Mouse (Mus musculus) embryonic facial prominence, embryonic 11.5 days (tissue): Measurements from ENCODE around the gene Spata9. TPM values are rescaled to one million over a fixed set of nuclear protein-coding genes. Genes with fewer than 3 reads are reported as not detected.

Experiments
- ATAC-seq: fragments of 200-750 bp; cut with Nextera tagmentation; replicated peaks from 2 replicates; pipeline ENCODE4 v1.8.0; 2017; ENCODE audit warnings: low read depth; ENCODE audit not compliant: insufficient number of reproducible peaks, low FRiP score, low TSS enrichment
- DNase-seq: peaks from one replicate; pipeline ENCODE4 v3.0.0-alpha.2; 2015; ENCODE audit warnings: low spot score
- H3K27ac ChIP-seq: fragments of 300-500 bp; sonication (generic); replicated peaks from 2 replicates; pipeline ENCODE4 v1.5.1; 2014; ENCODE audit warnings: mild to moderate bottlenecking, low read depth, low read length, control low read depth
- H3K27me3 ChIP-seq: fragments of 300-500 bp; sonication (generic); 2 replicates; pipeline ENCODE4 v1.6.1; 2014; ENCODE audit warnings: mild to moderate bottlenecking, low read length, moderate library complexity, mixed read lengths; ENCODE audit not compliant: control insufficient read depth, insufficient read depth
- H3K36me3 ChIP-seq: fragments of 300-500 bp; sonication (generic); replicated peaks from 2 replicates; pipeline ENCODE4 v1.6.1; 2014; ENCODE audit warnings: low read depth, mild to moderate bottlenecking, low read length, moderate library complexity, mixed read lengths; ENCODE audit not compliant: control insufficient read depth, insufficient read depth
- H3K4me1 ChIP-seq: fragments of 300-500 bp; sonication (generic); 2 replicates; pipeline ENCODE4 v1.6.1; 2014; ENCODE audit warnings: low read length, mixed read lengths; ENCODE audit not compliant: control insufficient read depth, insufficient read depth
- H3K4me2 ChIP-seq: fragments of 300-500 bp; sonication (generic); 2 replicates; pipeline ENCODE4 v1.6.1; 2014; ENCODE audit warnings: low read depth, mild to moderate bottlenecking, control low read depth, low read length, moderate library complexity
- H3K4me3 ChIP-seq: fragments of 300-500 bp; sonication (generic); 2 replicates; pipeline ENCODE4 v1.5.1; 2014; ENCODE audit warnings: low read depth, low read length, control low read depth
- H3K9ac ChIP-seq: fragments of 300-500 bp; sonication (generic); replicated peaks from 2 replicates; pipeline ENCODE4 v1.6.1; 2014; ENCODE audit warnings: mild to moderate bottlenecking, control low read depth, low read length
- H3K9me3 ChIP-seq: fragments of 300-500 bp; sonication (generic); replicated peaks from 2 replicates; pipeline ENCODE4 v1.6.1; 2016; ENCODE audit warnings: mild to moderate bottlenecking, low read length, inconsistent platforms, mixed read lengths; ENCODE audit not compliant: control insufficient read depth
- WGBS: fragments of 180-500 bp; shearing (Covaris S2); extraction: QIAGEN DNeasy Blood & Tissue Kit; methylation state at CpG from one replicate; pipeline ENCODE4 v1.1.7; 2014; 5-methylcytosine and 5-hydroxymethylcytosine counted together
- polyA plus RNA-seq: library from polyadenylated mRNA; unstranded; fragments of >200 nt; fragmentation: Nextera tagmentation; extraction: Ambion mirVana; gene quantifications from 2 replicates; pipeline ENCODE4 v1.2.1, GENCODE M21; 2014

The Spata9 gene
- polyA plus RNA-seq, 1 experiment from 2014 or later = 0.66 TPM

DNA sequence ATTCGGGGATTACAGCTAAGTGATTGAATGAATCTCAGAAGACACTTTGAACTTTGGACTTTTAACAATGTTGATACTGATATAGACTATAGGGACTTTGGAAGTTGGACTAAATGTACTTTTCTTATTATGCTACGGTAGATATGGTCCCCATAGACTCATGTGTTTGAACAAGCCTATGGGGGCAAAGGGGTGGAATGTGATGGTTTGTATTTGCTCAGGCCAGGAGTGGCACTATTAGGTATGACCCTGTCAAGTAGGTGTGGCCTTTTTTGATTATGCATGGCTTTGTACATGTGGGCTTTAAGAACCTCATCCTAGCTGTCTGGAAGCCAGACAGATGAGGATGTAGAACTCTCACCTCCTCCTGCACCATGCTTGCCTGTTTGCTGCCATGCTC, 7.5 kb downstream of the Spata9 start:
- H3K27ac ChIP-seq = no peak overlapping the region
- H3K4me2 ChIP-seq = no peak overlapping the region
- no peaks in the 10 kb centered on the region for H3K9me3 ChIP-seq
- no peak overlapping the region for H3K4me3 ChIP-seq
- H3K9ac ChIP-seq = no peak overlapping the region
- DNase-seq (no peak), ATAC-seq (no peak)
- H3K4me1 ChIP-seq = no peaks in the 10 kb centered on the region
- no peaks in the 10 kb centered on the region for H3K36me3 ChIP-seq
- H3K27me3 ChIP-seq = no peaks in the 10 kb centered on the region
- 78% methylated on average over 2 of the region's 2 CpGs for WGBS

DNA sequence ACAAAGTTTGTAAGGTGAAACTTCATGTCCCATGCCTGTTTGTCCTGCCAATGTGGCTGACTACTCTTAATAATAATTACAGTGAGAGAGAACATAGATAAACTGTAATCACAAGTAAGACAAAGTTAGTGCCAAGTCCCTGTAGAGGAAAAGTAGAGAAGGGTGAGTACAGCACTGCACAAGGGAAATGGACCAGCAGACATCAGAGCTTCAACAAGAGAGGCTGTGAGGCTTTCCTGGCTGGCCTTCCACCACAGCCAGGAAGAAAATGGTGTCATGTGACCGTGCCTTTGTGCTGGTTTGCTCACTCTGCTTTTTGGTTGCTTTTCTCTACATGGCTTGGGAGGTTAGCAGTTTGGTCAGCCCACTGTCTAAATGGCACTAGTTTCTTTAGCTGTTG, 8.7 kb downstream of the Spata9 start:
- no peaks in the 10 kb centered on the region for H3K4me1 ChIP-seq
- 77% methylated on average over 1 of the region's 1 CpGs for WGBS
- no peaks in the 10 kb centered on the region for H3K27me3 ChIP-seq
- H3K9me3 ChIP-seq = no peaks in the 10 kb centered on the region
- no peak overlapping the region for H3K27ac ChIP-seq
- no peak overlapping the region for H3K4me3 ChIP-seq
- H3K9ac ChIP-seq = no peak overlapping the region
- H3K36me3 ChIP-seq = no peaks in the 10 kb centered on the region
- no peak overlapping the region for H3K4me2 ChIP-seq
- ATAC-seq (no peak), DNase-seq (no peak)

DNA sequence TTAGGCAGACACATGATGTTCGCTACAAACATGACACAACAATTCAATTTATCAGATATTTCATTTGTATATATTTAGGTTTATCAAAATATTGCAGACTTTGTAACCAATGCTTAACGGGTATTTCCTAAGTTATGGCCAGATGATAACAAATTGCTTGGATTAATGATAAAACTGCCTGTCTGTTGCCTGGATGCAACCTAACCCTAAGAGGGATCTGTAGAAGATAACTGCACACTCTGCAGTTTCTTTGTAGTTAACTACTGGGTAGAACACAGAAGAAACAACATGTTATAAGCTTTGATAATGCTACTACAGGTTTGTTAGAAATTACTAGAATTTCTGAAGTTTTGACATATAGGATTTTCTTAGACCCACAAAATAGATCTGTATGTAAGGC, 9.3 kb downstream of the Spata9 start:
- no peak overlapping the region for H3K9ac ChIP-seq
- H3K4me3 ChIP-seq = no peak overlapping the region
- ATAC-seq (no peak), DNase-seq (no peak)
- H3K36me3 ChIP-seq = no peaks in the 10 kb centered on the region
- no peaks in the 10 kb centered on the region for H3K4me1 ChIP-seq
- no peak overlapping the region for H3K27ac ChIP-seq
- H3K27me3 ChIP-seq = no peaks in the 10 kb centered on the region
- no peak overlapping the region for H3K4me2 ChIP-seq
- 93% methylated on average over 2 of the region's 2 CpGs for WGBS
- H3K9me3 ChIP-seq = no peaks in the 10 kb centered on the region

DNA sequence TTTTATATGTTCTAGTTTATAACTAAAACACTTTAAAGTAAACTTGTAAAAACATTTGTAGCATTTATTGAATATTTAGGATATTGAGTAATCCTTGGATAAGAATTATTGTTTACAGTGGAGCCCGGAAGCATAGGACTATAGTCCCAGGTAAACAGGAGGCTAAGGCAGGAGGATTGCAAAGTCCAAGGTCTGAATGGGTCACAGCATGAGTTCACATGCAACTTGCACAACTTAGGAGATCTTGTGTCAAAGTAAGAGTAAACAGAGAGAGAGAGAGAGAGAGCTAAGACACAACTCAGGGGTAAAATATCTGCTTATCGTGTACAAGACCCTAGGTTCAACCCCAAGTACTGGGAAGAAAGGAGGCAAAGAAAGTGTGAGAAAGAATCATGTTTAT, 9.7 kb downstream of the Spata9 start:
- Histone ChIP-seq H3K36me3 (no peaks in the 10 kb centered on the region), H3K27me3 (no peaks in the 10 kb centered on the region), H3K4me1 (no peaks in the 10 kb centered on the region), H3K9ac (no peak overlapping the region), H3K27ac (no peak overlapping the region), H3K4me3 (no peak overlapping the region), H3K4me2 (no peak overlapping the region), H3K9me3 (no peaks in the 10 kb centered on the region)
- 83% methylated on average over 2 of the region's 2 CpGs for WGBS
- no peak for ATAC-seq
- DNase-seq = no peak

DNA sequence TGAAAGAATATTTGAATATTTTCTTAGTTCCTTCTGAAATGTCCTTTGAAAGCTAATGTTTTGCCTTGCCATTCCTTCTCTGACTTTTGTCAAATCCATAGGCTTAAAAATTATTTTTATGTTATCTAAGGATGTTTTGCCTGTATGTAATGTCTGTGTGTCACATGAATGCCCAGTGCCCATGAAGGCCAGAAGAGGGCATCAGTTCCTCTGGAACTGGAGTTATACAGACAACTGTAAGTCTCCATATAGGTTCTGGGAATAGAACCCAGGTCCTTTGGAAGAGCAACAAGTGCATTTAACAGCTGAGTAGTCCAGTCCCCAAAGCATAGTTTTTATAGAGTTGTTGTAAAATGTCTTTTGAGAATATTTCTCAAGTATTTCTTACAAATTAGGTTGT, 15.0 kb downstream of the Spata9 start:
- ATAC-seq = no peak
- Histone ChIP-seq H3K27ac (no peak overlapping the region), H3K27me3 (no peaks in the 10 kb centered on the region), H3K4me1 (no peaks in the 10 kb centered on the region), H3K4me3 (no peak overlapping the region), H3K4me2 (no peak overlapping the region), H3K9ac (no peak overlapping the region), H3K9me3 (no peaks in the 10 kb centered on the region), H3K36me3 (no peaks in the 10 kb centered on the region)
- no peak for DNase-seq

DNA sequence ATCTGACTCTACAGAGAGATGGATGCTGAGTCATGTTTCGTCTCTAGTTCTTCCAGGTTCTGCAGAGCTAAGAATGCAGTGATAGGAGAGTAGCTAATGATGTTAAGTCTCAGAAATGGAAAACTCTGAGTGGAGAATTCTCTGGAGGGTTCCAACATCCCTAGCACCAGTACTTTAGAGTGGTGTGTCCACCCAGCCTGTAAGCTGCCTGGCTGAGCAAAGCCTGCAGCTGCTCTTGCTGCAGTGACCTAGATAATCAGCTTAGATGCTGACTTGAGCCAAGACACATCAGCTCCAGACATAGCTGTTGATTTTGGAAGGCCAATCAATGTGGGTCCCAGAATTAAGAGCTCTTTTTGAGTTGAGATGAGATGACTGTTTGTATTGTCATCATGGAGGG, 21.1 kb downstream of the Spata9 start:
- no peaks in the 10 kb centered on the region for H3K9me3 ChIP-seq
- no peak overlapping the region for H3K9ac ChIP-seq
- no peaks in the 10 kb centered on the region for H3K4me1 ChIP-seq
- no peak overlapping the region for H3K4me3 ChIP-seq
- H3K27ac ChIP-seq = no peak overlapping the region
- no peaks in the 10 kb centered on the region for H3K36me3 ChIP-seq
- WGBS = 89% methylated on average over 1 of the region's 1 CpGs
- H3K27me3 ChIP-seq = no peaks in the 10 kb centered on the region
- no peak overlapping the region for H3K4me2 ChIP-seq
- ATAC-seq (no peak), DNase-seq (no peak)

DNA sequence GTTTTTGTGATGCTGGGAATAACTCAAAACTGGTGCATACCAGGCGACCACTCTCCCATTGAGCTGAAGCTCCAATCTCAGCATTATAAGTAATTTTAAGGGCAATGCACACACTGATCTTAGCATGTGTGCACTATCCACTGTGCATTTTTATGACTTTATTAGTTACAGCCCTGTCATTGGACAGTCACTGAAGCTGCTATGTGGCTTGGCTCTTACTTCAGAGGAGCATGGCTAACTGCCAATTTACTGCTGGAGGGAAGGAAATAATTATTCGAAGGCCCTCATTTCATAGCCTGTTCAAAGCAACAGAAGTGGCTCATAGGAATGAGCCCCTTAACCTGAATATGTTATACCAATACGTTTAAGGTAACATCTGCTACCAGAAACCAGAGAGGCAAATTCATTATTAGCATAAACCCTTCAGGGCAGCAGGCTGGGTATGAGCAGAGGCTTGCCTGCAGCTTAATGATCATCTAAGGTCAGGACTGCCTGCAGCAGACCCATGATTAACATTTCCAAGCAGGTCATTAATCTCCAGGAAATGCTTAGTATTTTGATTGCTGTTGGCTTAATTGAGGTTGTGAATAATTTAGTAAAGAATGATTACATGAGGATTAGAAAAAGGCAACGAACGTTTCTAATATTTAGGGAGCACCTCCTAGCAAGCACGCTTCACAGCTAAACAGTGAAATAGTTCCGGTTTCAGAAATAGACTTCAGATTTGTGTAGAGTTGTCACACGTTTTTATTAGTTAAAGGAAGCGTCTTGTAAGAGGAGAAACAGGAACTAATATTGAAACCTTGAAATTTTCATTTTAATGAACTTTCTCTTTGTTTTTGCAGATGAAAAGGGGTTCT, 25.4 kb downstream of the Spata9 start:
- Histone ChIP-seq H3K4me1 (no peaks in the 10 kb centered on the region), H3K4me2 (no peak overlapping the region), H3K4me3 (no peak overlapping the region), H3K27ac (no peak overlapping the region), H3K9ac (no peak overlapping the region), H3K27me3 (no peaks in the 10 kb centered on the region), H3K36me3 (no peaks in the 10 kb centered on the region), H3K9me3 (no peaks in the 10 kb centered on the region)
- ATAC-seq = peak; percentile 81
- 56% methylated on average over 9 of the region's 9 CpGs for WGBS
- peak; percentile 46 for DNase-seq

DNA sequence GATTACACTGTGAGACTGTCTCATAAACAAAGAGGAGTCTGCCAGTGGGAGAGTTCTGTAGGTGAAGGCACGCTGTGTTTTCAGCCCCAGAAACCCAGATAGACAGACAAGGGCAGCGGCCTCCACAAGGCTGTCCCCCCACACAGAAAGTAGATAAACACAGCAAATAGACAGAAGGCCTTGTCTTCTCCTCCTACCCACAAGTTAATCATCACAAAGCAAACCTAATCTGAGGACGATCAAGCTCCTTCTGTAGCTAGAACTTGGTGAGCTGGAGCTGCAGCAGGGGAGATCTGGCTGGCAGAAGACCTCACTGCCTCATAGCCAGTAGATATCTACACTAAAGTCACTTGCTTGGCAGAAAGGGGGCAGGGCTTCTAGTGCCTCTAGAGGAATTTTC, 36.3 kb downstream of the Spata9 start:
- no peak for DNase-seq
- WGBS = 87% methylated on average over 3 of the region's 3 CpGs

More for the DNA sequence above, 36.3 kb downstream of the Spata9 start:
- Histone ChIP-seq H3K4me1 (no peaks in the 10 kb centered on the region), H3K27ac (no peak overlapping the region), H3K9me3 (no peaks in the 10 kb centered on the region), H3K36me3 (no peaks in the 10 kb centered on the region), H3K4me3 (no peak overlapping the region), H3K9ac (no peak overlapping the region), H3K27me3 (no peaks in the 10 kb centered on the region), H3K4me2 (no peak overlapping the region)
- ATAC-seq = no peak
